Mouse (Mus musculus) forebrain, embryonic 13.5 days (tissue): ENCODE measurements around the gene Ciao2b. TPM values are rescaled to one million over a fixed set of nuclear protein-coding genes. Genes with fewer than 3 reads are reported as not detected.

Source experiments
- ATAC-seq: fragments of 200-750 bp; cut with Nextera tagmentation; 2 replicates; pipeline ENCODE4 v1.8.0; 2017
- H3K27ac ChIP-seq: fragments of 300-500 bp; sonication (generic); 2 replicates; pipeline ENCODE4 v1.5.1; 2015; ENCODE audit warnings: inconsistent platforms, mild to moderate bottlenecking, moderate library complexity
- H3K27me3 ChIP-seq: fragments of 300-500 bp; sonication (generic); 2 replicates; pipeline ENCODE4 v1.6.1; 2015; ENCODE audit warnings: mild to moderate bottlenecking, inconsistent platforms
- H3K36me3 ChIP-seq: fragments of 300-500 bp; sonication (generic); 2 replicates; pipeline ENCODE4 v1.6.1; 2015; ENCODE audit warnings: mild to moderate bottlenecking, inconsistent platforms; ENCODE audit not compliant: poor library complexity, severe bottlenecking
- H3K4me1 ChIP-seq: fragments of 300-500 bp; sonication (generic); 2 replicates; pipeline ENCODE4 v1.6.1; 2015; ENCODE audit warnings: inconsistent platforms
- H3K4me2 ChIP-seq: fragments of 300-500 bp; sonication (generic); 2 replicates; pipeline ENCODE4 v1.6.1; 2015; ENCODE audit warnings: inconsistent platforms, mild to moderate bottlenecking, moderate library complexity
- H3K4me3 ChIP-seq: fragments of 300-500 bp; sonication (generic); 2 replicates; pipeline ENCODE4 v1.5.1; 2015; ENCODE audit warnings: mild to moderate bottlenecking, inconsistent platforms
- H3K9ac ChIP-seq: fragments of 300-500 bp; sonication (generic); 2 replicates; pipeline ENCODE4 v1.6.1; 2015; ENCODE audit warnings: mild to moderate bottlenecking, inconsistent platforms
- H3K9me3 ChIP-seq: fragments of 300-500 bp; sonication (generic); replicated peaks from 2 replicates; pipeline ENCODE4 v1.6.1; 2016; ENCODE audit warnings: inconsistent platforms
- WGBS: fragments of 180-500 bp; shearing (Covaris S2); methylation state at CpG from one replicate; pipeline ENCODE4 v1.1.7; 2015; 5-methylcytosine and 5-hydroxymethylcytosine counted together
- polyA plus RNA-seq: library from polyadenylated mRNA; unstranded; fragments of >200 nt; fragmentation: Nextera tagmentation; extraction: Ambion mirVana; gene quantifications from 2 replicates; pipeline ENCODE4 v1.2.1, GENCODE M21; 2015

Ciao2b gene
- polyA plus RNA-seq, 1 experiment from 2014 or later = 149 TPM

DNA sequence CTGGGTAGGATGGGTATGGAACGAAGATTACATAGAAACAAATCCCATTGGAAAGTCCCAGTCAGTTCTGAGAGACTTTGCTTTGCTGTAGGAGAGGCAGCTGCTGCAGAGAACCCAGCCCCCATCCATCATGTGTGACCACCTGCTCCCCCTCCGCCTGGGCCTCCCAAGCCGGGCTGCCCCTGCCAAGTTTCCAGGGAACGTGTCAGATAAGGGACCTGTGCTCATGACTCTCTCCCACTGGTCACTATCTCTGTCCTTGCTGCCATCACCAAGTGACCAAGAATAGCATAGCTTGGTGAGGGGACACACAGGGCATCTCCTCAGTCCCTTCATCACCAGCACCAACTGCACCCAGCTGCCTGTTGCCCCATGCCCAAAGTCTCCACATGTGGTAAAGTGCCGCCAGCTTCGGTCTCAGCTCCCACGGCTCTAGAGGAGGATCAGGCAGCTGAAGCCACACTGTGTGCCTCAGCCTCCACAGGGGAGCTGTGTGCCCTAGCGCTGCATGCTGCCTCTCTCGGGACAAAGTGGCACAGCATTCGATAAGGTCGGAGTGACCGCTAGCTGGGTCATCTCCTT, 31.5 kb downstream of the Ciao2b start:
- no peak overlapping the region for H3K4me2 ChIP-seq
- no peak for ATAC-seq
- H3K36me3 ChIP-seq = no peaks in the 10 kb centered on the region
- WGBS = 83% methylated on average over 12 of the region's 12 CpGs
- no peaks in the 10 kb centered on the region for H3K9me3 ChIP-seq
- no peak overlapping the region for H3K9ac ChIP-seq
- no peaks in the 10 kb centered on the region for H3K27me3 ChIP-seq
- H3K4me3 ChIP-seq = no peak overlapping the region
- no peak overlapping the region for H3K27ac ChIP-seq
- no peaks in the 10 kb centered on the region for H3K4me1 ChIP-seq

DNA sequence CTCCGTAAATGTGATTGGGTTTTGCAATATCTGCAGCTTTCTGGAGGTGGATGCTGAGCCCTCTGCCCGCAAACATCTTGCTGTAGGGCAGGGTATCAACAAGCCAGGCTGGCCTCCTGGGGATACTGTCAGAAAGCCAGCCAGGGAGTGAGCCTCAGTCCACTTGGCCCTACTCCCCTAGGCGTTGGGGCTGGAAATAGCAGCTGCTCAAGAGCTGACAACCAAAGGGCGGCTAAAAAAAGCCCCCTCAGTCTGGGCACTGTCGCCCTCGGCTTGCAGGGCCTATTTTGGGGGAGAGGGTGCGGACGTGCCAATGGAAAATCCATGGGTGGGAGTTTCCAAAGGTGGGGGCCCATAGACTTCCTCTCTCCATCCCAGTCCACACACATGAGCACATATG, 32.5 kb downstream of the Ciao2b start:
- H3K27ac ChIP-seq = no peak overlapping the region
- no peaks in the 10 kb centered on the region for H3K9me3 ChIP-seq
- no peak for ATAC-seq
- no peak overlapping the region for H3K4me3 ChIP-seq
- no peaks in the 10 kb centered on the region for H3K4me1 ChIP-seq
- no peaks in the 10 kb centered on the region for H3K27me3 ChIP-seq
- H3K36me3 ChIP-seq = no peaks in the 10 kb centered on the region
- H3K4me2 ChIP-seq = no peak overlapping the region
- no peak overlapping the region for H3K9ac ChIP-seq
- 84% methylated on average over 8 of the region's 8 CpGs for WGBS

DNA sequence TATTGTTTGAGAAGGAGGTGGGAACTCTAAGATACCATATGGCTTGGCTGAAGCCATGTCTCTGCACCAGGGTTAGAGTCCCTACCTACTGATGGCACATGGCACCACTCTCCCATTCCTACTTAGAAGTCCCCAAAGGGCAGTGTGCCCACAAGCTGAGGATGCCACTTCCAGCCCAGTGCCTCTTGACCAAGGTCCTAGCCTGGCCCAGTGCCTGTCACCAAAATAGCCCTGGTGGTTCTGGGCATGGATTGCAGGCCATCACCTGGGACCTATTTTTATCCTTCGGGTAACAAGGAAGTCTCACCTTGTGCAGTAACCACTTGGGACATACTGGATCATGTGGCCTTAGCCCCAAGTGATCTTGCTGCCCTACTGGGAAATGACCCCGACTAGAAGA, 33.8 kb downstream of the Ciao2b start:
- H3K27ac ChIP-seq = no peak overlapping the region
- no peak overlapping the region for H3K9ac ChIP-seq
- H3K36me3 ChIP-seq = no peaks in the 10 kb centered on the region
- no peak overlapping the region for H3K4me3 ChIP-seq
- no peak for ATAC-seq
- H3K4me1 ChIP-seq = no peaks in the 10 kb centered on the region
- no peaks in the 10 kb centered on the region for H3K27me3 ChIP-seq
- no peak overlapping the region for H3K4me2 ChIP-seq
- H3K9me3 ChIP-seq = no peaks in the 10 kb centered on the region
- WGBS = 74% methylated on average over 2 of the region's 2 CpGs

DNA sequence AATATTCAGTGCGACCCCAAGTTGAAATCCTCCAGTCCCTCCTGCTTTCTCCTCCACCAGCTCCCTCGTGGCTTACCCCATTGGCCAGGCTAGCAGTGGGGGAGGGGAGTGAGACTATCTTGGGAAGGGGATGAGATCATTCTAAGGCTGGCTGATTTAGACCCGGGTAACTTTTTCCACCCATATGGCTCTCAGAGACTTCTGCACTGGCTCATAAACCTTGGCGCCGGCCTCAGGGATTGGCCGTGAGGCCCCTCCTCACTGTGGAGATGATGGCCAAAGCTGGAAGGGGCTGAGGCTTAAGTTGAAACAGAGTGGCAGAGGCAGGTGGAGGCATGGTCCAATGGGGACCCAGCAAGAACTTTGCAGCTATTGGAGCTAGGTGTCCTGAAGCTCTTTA, 35.4 kb downstream of the Ciao2b start:
- H3K27me3 ChIP-seq = peaks cover 7% of the 10 kb centered on the region; the same call in 1 of the 2 replicates
- no peaks in the 10 kb centered on the region for H3K36me3 ChIP-seq
- no peaks in the 10 kb centered on the region for H3K9me3 ChIP-seq
- H3K4me2 ChIP-seq = no peak overlapping the region
- ATAC-seq = no peak
- no peak overlapping the region for H3K9ac ChIP-seq
- H3K4me3 ChIP-seq = no peak overlapping the region
- 0 out of 2 replicates have a peak, but pooled peaks cover 7% of the 10 kb centered on the region for H3K4me1 ChIP-seq
- WGBS = 58% methylated on average over 6 of the region's 6 CpGs
- H3K27ac ChIP-seq = no peak overlapping the region

DNA sequence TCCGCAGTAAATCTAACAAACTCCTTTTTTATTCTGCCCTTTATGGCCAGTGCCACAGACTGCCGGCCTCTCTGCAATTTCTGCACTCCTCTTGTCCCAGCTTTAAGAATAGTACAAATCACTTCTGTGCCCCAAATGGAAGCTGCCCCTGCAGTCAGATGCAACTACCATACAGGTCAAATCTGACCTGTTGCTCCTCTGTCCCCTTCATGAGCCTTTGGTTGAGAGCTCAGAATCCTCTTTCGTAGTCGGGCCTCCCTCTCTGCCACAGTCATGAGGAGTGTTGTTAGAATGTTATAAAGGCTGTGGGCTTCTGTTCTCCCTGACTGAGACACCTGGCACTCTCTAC, 38.5 kb downstream of the Ciao2b start:
- H3K27me3 ChIP-seq = peaks cover 11% of the 10 kb centered on the region; the same call in 1 of the 2 replicates
- H3K9ac ChIP-seq = no peak overlapping the region
- no peak overlapping the region for H3K4me3 ChIP-seq
- H3K9me3 ChIP-seq = no peaks in the 10 kb centered on the region
- H3K27ac ChIP-seq = no peak overlapping the region
- H3K4me2 ChIP-seq = no peak overlapping the region
- 63% methylated on average over 4 of the region's 4 CpGs for WGBS
- H3K4me1 ChIP-seq = 0 out of 2 replicates have a peak, but pooled peaks cover 7% of the 10 kb centered on the region
- ATAC-seq = no peak
- no peaks in the 10 kb centered on the region for H3K36me3 ChIP-seq

DNA sequence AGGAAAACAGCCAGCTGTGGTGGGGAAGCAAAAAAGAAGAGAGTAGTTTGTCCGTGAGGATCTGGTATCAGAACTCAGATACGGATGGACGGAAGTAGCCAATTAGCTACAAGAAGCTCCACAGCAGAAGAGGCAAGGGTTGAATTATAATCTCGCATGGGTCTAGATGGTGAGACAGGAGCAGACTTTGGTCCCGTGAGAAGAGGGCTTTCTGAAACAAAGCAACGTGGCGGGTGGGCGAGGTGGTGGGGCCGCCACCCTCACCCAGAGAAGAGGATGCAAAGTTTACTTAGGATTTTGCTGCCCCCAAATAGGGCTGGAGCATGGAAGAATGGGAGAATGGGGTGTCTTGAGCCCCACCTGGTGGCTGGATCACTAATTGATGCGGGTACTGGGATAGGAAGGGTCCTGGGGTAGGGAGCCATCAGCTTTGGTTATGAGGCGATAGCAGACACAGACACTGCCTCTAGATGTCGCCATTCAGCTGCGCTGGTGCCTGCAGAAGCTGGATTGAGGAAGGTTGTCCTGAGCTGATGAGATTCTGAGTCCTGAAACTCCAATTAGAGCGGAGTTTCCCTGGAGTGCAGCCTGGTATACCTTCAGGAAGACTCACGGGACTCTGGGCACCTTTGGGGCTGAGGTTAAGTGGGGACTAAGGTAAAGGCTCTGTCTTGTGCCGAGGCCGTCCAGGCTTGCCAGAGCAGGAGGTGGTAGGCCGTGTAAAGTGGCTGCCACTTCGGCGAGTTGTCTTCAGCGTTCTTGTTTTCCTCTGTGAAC, 39.1 kb downstream of the Ciao2b start:
- H3K9me3 ChIP-seq = no peaks in the 10 kb centered on the region
- peak overlapping the region; percentile 15; the same call in 1 of the 2 replicates for H3K4me3 ChIP-seq
- peak overlapping the region; percentile 44 for H3K4me2 ChIP-seq
- ATAC-seq = peak; percentile 95
- 17% methylated on average over 21 of the region's 21 CpGs for WGBS
- H3K27ac ChIP-seq = no peak overlapping the region
- no peak overlapping the region for H3K9ac ChIP-seq
- no peaks in the 10 kb centered on the region for H3K36me3 ChIP-seq
- 0 out of 2 replicates have a peak, but pooled peaks cover 7% of the 10 kb centered on the region for H3K4me1 ChIP-seq
- H3K27me3 ChIP-seq = peaks cover 11% of the 10 kb centered on the region; the same call in 1 of the 2 replicates

DNA sequence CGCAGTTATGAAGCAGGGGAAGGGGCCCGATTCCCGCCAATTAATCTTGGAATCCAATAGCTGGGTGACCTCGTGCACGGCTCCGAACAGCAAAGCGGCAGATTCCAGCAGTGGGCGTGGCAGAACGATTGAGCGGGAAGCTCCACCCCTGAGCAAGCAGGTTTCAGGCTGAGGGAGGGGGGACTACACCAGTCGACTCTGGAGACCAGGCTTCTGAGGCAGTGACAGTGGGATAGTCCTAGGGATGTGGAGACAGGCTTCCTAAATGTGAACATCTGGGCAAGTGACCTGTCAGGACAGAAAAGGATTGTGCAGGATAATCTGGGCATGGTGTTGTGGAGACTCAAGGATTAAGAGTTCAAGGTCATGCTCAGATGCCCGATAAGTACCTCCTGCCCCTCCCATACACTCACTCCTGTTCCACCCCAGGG, 39.8 kb downstream of the Ciao2b start:
- peak overlapping the region; percentile 44 for H3K4me2 ChIP-seq
- no peak overlapping the region for H3K9ac ChIP-seq
- peak overlapping the region; percentile 15; the same call in 1 of the 2 replicates for H3K4me3 ChIP-seq
- 0 out of 2 replicates have a peak, but pooled peaks have one; percentile 22 for ATAC-seq
- H3K9me3 ChIP-seq = no peaks in the 10 kb centered on the region
- 0 out of 2 replicates have a peak, but pooled peaks cover 7% of the 10 kb centered on the region for H3K4me1 ChIP-seq
- H3K36me3 ChIP-seq = no peaks in the 10 kb centered on the region
- WGBS = under 1% methylated on average over 12 of the region's 12 CpGs
- no peak overlapping the region for H3K27ac ChIP-seq
- peaks cover 11% of the 10 kb centered on the region; the same call in 1 of the 2 replicates for H3K27me3 ChIP-seq

DNA sequence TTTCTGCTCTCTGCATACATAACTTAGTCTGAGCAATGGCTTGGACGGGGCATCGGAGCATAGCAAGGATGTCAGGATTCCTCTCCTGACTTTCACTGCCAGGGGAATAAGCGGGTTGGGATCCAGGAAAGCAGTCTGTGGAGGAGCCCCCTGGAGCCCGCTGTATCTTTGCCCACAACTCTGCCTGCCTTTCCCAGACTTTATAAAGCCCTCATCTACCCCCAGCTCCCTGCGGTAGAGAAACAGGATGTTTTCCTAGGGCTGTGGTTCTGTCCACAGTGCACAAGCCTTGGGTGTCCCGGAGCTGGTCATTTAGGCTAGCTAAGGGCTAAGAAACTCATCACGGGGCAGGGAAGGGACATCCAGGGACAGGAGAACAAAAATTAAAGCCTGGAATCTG, 40.4 kb downstream of the Ciao2b start:
- 36% methylated on average over 7 of the region's 7 CpGs for WGBS
- Histone ChIP-seq H3K36me3 (peaks cover 5% of the 10 kb centered on the region), H3K27ac (no peak overlapping the region), H3K9me3 (no peaks in the 10 kb centered on the region), H3K27me3 (peaks cover 11% of the 10 kb centered on the region; the same call in 1 of the 2 replicates), H3K4me3 (no peak overlapping the region), H3K4me2 (peak overlapping the region; percentile 44), H3K4me1 (0 out of 2 replicates have a peak, but pooled peaks cover 7% of the 10 kb centered on the region), H3K9ac (0 out of 2 replicates have a peak overlapping the region, but pooled peaks have one; percentile 1)
- no peak for ATAC-seq

DNA sequence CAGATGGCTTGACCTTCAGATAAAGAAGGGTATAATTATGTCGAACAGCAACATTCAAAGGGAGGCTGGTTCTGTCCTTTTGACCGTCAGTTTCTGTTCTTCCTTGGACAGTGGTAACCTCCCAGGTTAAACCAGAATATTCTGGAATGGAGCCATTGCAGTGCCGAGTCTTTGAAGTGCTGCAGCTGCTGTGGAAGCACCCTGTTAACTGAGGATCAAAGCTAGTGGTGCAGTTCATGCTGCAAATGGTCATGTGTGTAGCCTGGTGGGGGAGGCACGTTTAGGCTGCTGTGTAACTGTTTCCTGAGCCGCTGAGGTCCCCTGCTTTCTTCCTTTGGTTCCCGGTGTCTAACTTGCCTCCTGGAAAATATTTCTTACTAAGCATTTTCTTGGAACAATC, 43.3 kb downstream of the Ciao2b start:
- H3K36me3 ChIP-seq = peaks cover 29% of the 10 kb centered on the region
- H3K4me1 ChIP-seq = 0 out of 2 replicates have a peak, but pooled peaks cover 7% of the 10 kb centered on the region
- H3K9me3 ChIP-seq = no peaks in the 10 kb centered on the region
- H3K27me3 ChIP-seq = peaks cover 11% of the 10 kb centered on the region; the same call in 1 of the 2 replicates
- ATAC-seq = no peak
- WGBS = 73% methylated on average over 6 of the region's 6 CpGs
- no peak overlapping the region for H3K4me3 ChIP-seq
- no peak overlapping the region for H3K27ac ChIP-seq
- no peak overlapping the region for H3K4me2 ChIP-seq
- H3K9ac ChIP-seq = no peak overlapping the region

DNA sequence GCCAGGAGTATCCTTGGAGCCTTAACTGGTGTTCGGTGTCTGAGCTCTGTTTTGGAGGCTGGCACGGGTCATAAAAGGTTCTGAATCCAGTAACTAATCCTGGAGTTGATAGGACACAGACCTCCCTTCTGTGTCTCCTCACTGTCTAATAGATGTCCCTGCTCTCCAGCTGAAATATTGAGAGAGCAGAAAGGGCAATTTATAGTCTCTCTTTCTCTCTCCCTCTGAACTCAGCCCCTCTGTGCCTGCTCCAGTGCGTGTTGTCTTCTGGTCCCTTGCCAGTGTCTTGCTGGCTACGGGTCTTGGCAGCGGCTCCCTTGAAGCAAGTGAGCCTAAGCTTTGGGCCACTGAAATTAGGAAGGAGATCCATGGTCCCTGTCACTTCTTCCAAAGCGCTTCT, 44.1 kb downstream of the Ciao2b start:
- WGBS = 84% methylated on average over 6 of the region's 6 CpGs
- no peak overlapping the region for H3K4me2 ChIP-seq
- 0 out of 2 replicates have a peak, but pooled peaks cover 7% of the 10 kb centered on the region for H3K4me1 ChIP-seq
- H3K36me3 ChIP-seq = peaks cover 30% of the 10 kb centered on the region
- H3K27ac ChIP-seq = no peak overlapping the region
- no peaks in the 10 kb centered on the region for H3K9me3 ChIP-seq
- ATAC-seq = no peak
- peaks cover 11% of the 10 kb centered on the region; the same call in 1 of the 2 replicates for H3K27me3 ChIP-seq
- no peak overlapping the region for H3K4me3 ChIP-seq
- no peak overlapping the region for H3K9ac ChIP-seq

DNA sequence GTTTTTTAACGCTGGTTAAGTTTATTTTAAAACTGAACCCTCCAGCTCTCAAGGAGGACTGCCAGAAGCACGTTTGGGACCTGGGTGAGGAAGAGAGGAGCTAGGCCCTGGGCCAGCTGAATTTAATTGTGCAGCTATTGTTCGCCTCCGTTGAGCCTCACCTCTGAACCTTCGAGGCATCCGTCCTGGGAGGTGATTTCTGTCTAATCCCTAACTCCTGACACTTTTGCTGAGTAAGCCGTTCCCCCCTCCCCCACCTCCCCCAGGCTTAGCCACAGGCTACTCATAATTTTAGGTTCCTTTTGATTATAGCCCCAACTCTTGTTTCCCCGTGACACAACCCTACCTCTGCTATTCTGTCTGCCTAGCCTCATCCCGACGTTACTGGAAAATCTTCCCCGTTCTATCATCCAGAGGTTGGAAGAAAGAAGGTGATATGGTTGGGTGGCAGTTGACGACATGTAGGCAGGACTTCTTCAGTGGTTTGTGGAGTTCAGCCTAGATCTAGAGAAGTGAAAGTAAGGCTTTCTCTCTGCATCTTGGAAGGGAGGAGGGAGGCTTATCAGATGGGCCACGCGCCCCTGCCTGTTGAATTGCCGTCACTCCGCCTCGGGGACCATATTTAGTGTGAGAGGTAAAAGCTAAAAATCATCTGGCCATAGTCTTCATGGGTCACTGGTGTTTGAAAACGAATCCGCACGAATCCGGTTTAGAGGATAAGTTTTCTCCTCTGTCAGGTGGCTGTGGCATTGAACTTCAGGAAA, 45.8 kb downstream of the Ciao2b start:
- Histone ChIP-seq H3K4me3 (no peak overlapping the region), H3K9ac (no peak overlapping the region), H3K27ac (no peak overlapping the region), H3K36me3 (peaks cover 30% of the 10 kb centered on the region), H3K4me2 (no peak overlapping the region), H3K27me3 (0 out of 2 replicates have a peak, but pooled peaks cover under 1% of the 10 kb centered on the region), H3K4me1 (peaks cover 8% of the 10 kb centered on the region), H3K9me3 (no peaks in the 10 kb centered on the region)
- no peak for ATAC-seq
- WGBS = 86% methylated on average over 21 of the region's 21 CpGs
